8 mouse cellular contexts compared by ENCODE assay signal in the genomic region with DNA sequence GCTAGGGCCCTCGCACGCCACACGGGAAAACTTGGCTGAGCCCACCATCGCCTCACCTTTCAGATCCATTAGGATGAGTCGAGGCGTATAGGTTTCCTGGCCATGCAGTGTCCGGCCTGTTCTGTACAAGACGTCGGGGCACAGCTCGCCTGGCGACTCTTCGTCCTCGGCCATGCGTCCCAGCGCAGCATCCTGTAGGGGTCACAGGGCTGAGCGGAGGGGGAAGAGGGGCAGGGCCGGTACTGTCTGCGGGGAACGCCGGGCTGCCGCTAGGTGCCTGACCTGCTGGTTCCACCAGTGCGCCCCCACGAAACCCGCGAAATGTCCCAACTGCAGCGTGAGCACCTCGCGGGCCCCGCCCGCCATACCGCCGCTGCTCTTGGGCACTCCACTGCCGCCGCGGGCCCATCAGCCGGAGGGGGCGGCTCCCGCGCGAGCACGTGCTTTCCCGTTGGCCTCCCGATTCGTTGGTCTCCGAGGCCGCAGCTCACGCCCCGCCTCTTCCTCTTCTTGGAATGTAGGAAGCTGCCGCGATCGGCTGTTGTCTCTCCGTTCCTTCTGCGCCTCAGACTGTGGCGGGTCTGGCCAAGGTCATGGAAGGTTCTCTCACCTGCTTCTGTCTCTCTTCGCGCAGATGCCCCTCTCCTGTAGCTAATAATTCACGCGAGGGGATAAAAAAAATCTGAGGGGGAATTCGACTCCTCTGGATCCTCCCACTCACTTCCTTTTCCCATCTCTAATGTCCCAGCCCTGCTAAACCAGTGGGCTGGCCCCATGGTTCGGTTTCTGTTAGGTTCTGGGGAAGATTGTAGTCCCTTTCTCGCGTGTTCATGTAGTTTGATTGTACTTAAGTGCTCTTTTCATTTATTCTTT. TPM values are rescaled to one million over a fixed set of nuclear protein-coding genes. Genes with fewer than 3 reads are reported as not detected.
A peak's percentile ranks its signal among the peaks of the same experiment; 100 is the strongest.
DNase-seq lines count a peak whose midpoint lies in the region; ATAC-seq and TF ChIP-seq lines count a peak whose summit lies in the region.

A gene (minus strand): TSS at position 489 of the 873 bp plus-strand sequence.

- WGBS in forebrain, embryonic 14.5 days, result under 1% methylated on average over 60 of the region's 62 CpGs
- WGBS in neural tube, embryonic 15.5 days, result under 1% methylated on average over 61 of the region's 62 CpGs

- peaks cover 36% of the 10 kb centered on the region for H3K36me3 ChIP-seq in ES-Bruce4 (ENCODE audit: control insufficient read depth, insufficient read depth, low read length, poor library complexity, severe bottlenecking)
- H3K36me3 ChIP-seq in forebrain, embryonic 14.5 days (ENCODE audit: control insufficient read depth, insufficient read depth, low read length), result peaks cover 33% of the 10 kb centered on the region
- peaks cover 36% of the 10 kb centered on the region for H3K36me3 ChIP-seq in neural tube, embryonic 15.5 days

- no peaks in the 10 kb centered on the region for H3K27me3 ChIP-seq in ES-Bruce4 (ENCODE audit: control insufficient read depth, insufficient read depth, low read length, poor library complexity, severe bottlenecking)
- no peaks in the 10 kb centered on the region for H3K27me3 ChIP-seq in forebrain, embryonic 14.5 days (replicated peaks; ENCODE audit: control insufficient read depth, insufficient read depth, low read length)
- no peaks in the 10 kb centered on the region for H3K27me3 ChIP-seq in neural tube, embryonic 15.5 days (replicated peaks)

- no peak for TF ChIP-seq CTCF in ES-Bruce4 (IDR thresholded peaks at IDR 0.05; ENCODE audit: low read depth, low read length)

- H3K4me3 ChIP-seq in ES-Bruce4 (ENCODE audit: low read depth, low read length), result peak within 1 kb of the TSS; percentile 97
- peak within 1 kb of the TSS; percentile 69 for H3K4me3 ChIP-seq in forebrain, embryonic 14.5 days (ENCODE audit: low read depth, low read length)
- H3K4me3 ChIP-seq in neural tube, embryonic 15.5 days (replicated peaks), result peak within 1 kb of the TSS; percentile 81

- TF ChIP-seq POLR2A in ES-Bruce4 (IDR thresholded peaks at IDR 0.05; ENCODE audit: insufficient read depth, low read length), result peak; percentile 96

- peak within 1 kb of the TSS; percentile 48 for H3K27ac ChIP-seq in ES-Bruce4 (ENCODE audit: insufficient read depth, low read length)
- H3K27ac ChIP-seq in forebrain, embryonic 14.5 days (ENCODE audit: low read depth, low read length), result peak within 1 kb of the TSS; percentile 76
- peak within 1 kb of the TSS; percentile 93 for H3K27ac ChIP-seq in neural tube, embryonic 15.5 days (replicated peaks)

- H3K9me3 ChIP-seq in ES-Bruce4 (replicated peaks; ENCODE audit: control insufficient read depth, insufficient read depth, low read length, poor library complexity, severe bottlenecking), result no peaks in the 10 kb centered on the region
- H3K9me3 ChIP-seq in forebrain, embryonic 14.5 days (replicated peaks; ENCODE audit: control insufficient read depth, low read length), result no peaks in the 10 kb centered on the region
- H3K9me3 ChIP-seq in neural tube, embryonic 15.5 days (replicated peaks), result no peaks in the 10 kb centered on the region

- peak within 1 kb of the TSS; percentile 80 for H3K4me2 ChIP-seq in forebrain, embryonic 14.5 days (ENCODE audit: low read length)
- peak within 1 kb of the TSS; percentile 75 for H3K4me2 ChIP-seq in neural tube, embryonic 15.5 days

- peak; percentile 97 for ATAC-seq in cerebellum, adult (ENCODE audit: insufficient number of reproducible peaks, low FRiP score, low TSS enrichment)
- peak; percentile 99 for ATAC-seq in forebrain, embryonic 14.5 days
- ATAC-seq in neural tube, embryonic 15.5 days (ENCODE audit: low FRiP score), result peak; percentile 98

- DNase-seq in forebrain, embryonic 14.5 days (ENCODE audit: low spot score), result peak; percentile 95
- peak; percentile 91 to 94 for DNase-seq in heart, postnatal 14 days
- DNase-seq in layer of hippocampus, adult 11-12 months (ENCODE audit: low spot score), result peak; percentile 93
- DNase-seq in lung, adult 18-20 months, result peak; percentile 95 to 96
- peak; percentile 93 for DNase-seq in testis, postnatal 14 days (ENCODE audit: low spot score)

- intact Hi-C loops in heart, postnatal 14 days (cut with DNase I), result no loop called here

- peak within 1 kb of the TSS; percentile 74 for H3K9ac ChIP-seq in ES-Bruce4 (ENCODE audit: low read depth, poor library complexity, severe bottlenecking)
- peak within 1 kb of the TSS; percentile 82 for H3K9ac ChIP-seq in forebrain, embryonic 14.5 days (ENCODE audit: low read length)
- peak within 1 kb of the TSS; percentile 76 for H3K9ac ChIP-seq in neural tube, embryonic 15.5 days (replicated peaks)

- H3K4me1 ChIP-seq in ES-Bruce4 (ENCODE audit: control insufficient read depth, insufficient read depth, low read length), result no peaks in the 10 kb centered on the region
- peaks cover 6% of the 10 kb centered on the region; the same call in 1 of the 2 replicates for H3K4me1 ChIP-seq in forebrain, embryonic 14.5 days (ENCODE audit: control insufficient read depth, insufficient read depth, low read length)
- peaks cover 22% of the 10 kb centered on the region for H3K4me1 ChIP-seq in neural tube, embryonic 15.5 days

- TF ChIP-seq EP300 in ES-Bruce4 (IDR thresholded peaks at IDR 0.05; ENCODE audit: insufficient read depth, low read depth, low read length), result no peak

RNA-seq across cellular contexts. Expression of the gene that starts here (rescaled TPM):
- polyA plus RNA-seq in ES-Bruce4 (2011; ENCODE audit: insufficient read depth, insufficient read length, low read depth, missing spikeins), result 46.4 and 50.8 TPM in 2 replicates
- polyA plus RNA-seq in forebrain, embryonic 14.5 days (2014; fragmentation: Nextera tagmentation; extraction: Ambion mirVana), result 46.5 and 51.9 TPM in 2 replicates
- 10 to 100 TPM; 14.9 TPM for total RNA-seq in heart, postnatal 14 days (2021)
- polyA plus RNA-seq in neural tube, embryonic 15.5 days (2015; fragmentation: Nextera tagmentation; extraction: Ambion mirVana), result 48.6 and 49.2 TPM in 2 replicates

Comparison
In these comparisons a context has a peak if more than half of its experiments do, and no peak if none do; other contexts are left out.
1. Peak in every context shown above with its lines: DNase-seq, ATAC-seq, H3K4me3 ChIP-seq and H3K27ac ChIP-seq.